Mouse (Mus musculus) embryonic facial prominence, embryonic 14.5 days (tissue): ENCODE results near the gene Rnase1. TPM values are rescaled to one million over a fixed set of nuclear protein-coding genes. Genes with fewer than 3 reads are reported as not detected.
A peak's percentile ranks its signal among the peaks of the same experiment; 100 is the strongest.
"Not testable (repeated sequence)": the region's sequence is repeated elsewhere in the genome, so short reads cannot be mapped to it uniquely, and the experiment has no call there.

Experiments used
- ATAC-seq: fragments of 200-750 bp; cut with Nextera tagmentation; 2 replicates; pipeline ENCODE4 v1.8.0; 2017; ENCODE audit warnings: low read depth, moderate number of reproducible peaks, moderate TSS enrichment
- DNase-seq: peaks from one replicate; pipeline ENCODE4 v3.0.0-alpha.2; 2015; ENCODE audit warnings: low spot score
- H3K27ac ChIP-seq: fragments of 300-500 bp; sonication (generic); replicated peaks from 2 replicates; pipeline ENCODE4 v1.5.1; 2014; ENCODE audit warnings: low read depth, mild to moderate bottlenecking, low read length, moderate library complexity
- H3K27me3 ChIP-seq: fragments of 300-500 bp; sonication (generic); replicated peaks from 2 replicates; pipeline ENCODE4 v1.6.1; 2014; ENCODE audit warnings: low read length; ENCODE audit not compliant: control insufficient read depth, insufficient read depth
- H3K36me3 ChIP-seq: fragments of 300-500 bp; sonication (generic); 2 replicates; pipeline ENCODE4 v1.6.1; 2014; ENCODE audit warnings: low read length, mixed read lengths; ENCODE audit not compliant: control insufficient read depth, insufficient read depth
- H3K4me1 ChIP-seq: fragments of 300-500 bp; sonication (generic); 2 replicates; pipeline ENCODE4 v1.6.1; 2014; ENCODE audit warnings: antibody characterized with exemption, low read length; ENCODE audit not compliant: control insufficient read depth, insufficient read depth
- H3K4me2 ChIP-seq: fragments of 300-500 bp; sonication (generic); 2 replicates; pipeline ENCODE4 v1.6.1; 2014; ENCODE audit warnings: low read depth, mild to moderate bottlenecking, low read length, moderate library complexity, mixed read lengths
- H3K4me3 ChIP-seq: fragments of 300-500 bp; sonication (generic); 2 replicates; pipeline ENCODE4 v1.5.1; 2014; ENCODE audit warnings: low read depth, mild to moderate bottlenecking, low read length
- H3K9ac ChIP-seq: fragments of 300-500 bp; sonication (generic); 2 replicates; pipeline ENCODE4 v1.6.1; 2014; ENCODE audit warnings: low read depth, mild to moderate bottlenecking, low read length, moderate library complexity, mixed read lengths
- H3K9me3 ChIP-seq: fragments of 300-500 bp; sonication (generic); 2 replicates; pipeline ENCODE4 v1.6.1; 2016; ENCODE audit warnings: low read length; ENCODE audit not compliant: control insufficient read depth
- WGBS: fragments of 180-500 bp; shearing (Covaris S2); extraction: QIAGEN DNeasy Blood & Tissue Kit; methylation state at CpG from one replicate; pipeline ENCODE4 v1.1.7; 2014; 5-methylcytosine and 5-hydroxymethylcytosine counted together
- polyA plus RNA-seq: library from polyadenylated mRNA; unstranded; fragments of >200 nt; fragmentation: Nextera tagmentation; extraction: Ambion mirVana; gene quantifications from 2 replicates; pipeline ENCODE4 v1.2.1, GENCODE M21; 2014

Gene Rnase1
- polyA plus RNA-seq, 1 experiment from 2014 or later, result 1.1 TPM

GRCm38 (mm10) chr14:51106449-51106967, 40.1 kb downstream of the Rnase1 start:
- Histone ChIP-seq H3K4me3 (no peak overlapping the region), H3K9me3 (no peaks in the 10 kb centered on the region), H3K27ac (no peak overlapping the region), H3K27me3 (no peaks in the 10 kb centered on the region), H3K4me2 (no peak overlapping the region), H3K9ac (no peak overlapping the region), H3K36me3 (no peaks in the 10 kb centered on the region), H3K4me1 (no peaks in the 10 kb centered on the region)
- DNase-seq, result no peak
- ATAC-seq, result no peak

GRCm38 (mm10) chr14:51104366-51104765, 42.2 kb downstream of the Rnase1 start:
- no peaks in the 10 kb centered on the region for H3K27me3 ChIP-seq
- H3K9ac ChIP-seq, result no peak overlapping the region
- no peaks in the 10 kb centered on the region for H3K36me3 ChIP-seq
- DNase-seq (no peak), ATAC-seq (no peak)
- no peaks in the 10 kb centered on the region for H3K4me1 ChIP-seq
- WGBS, result 91% methylated on average over 2 of the region's 2 CpGs
- H3K4me2 ChIP-seq, result no peak overlapping the region
- no peak overlapping the region for H3K27ac ChIP-seq
- no peaks in the 10 kb centered on the region for H3K9me3 ChIP-seq
- no peak overlapping the region for H3K4me3 ChIP-seq

GRCm38 (mm10) chr14:51103217-51103616, 43.4 kb downstream of the Rnase1 start:
- Histone ChIP-seq H3K4me2 (no peak overlapping the region), H3K9me3 (no peaks in the 10 kb centered on the region), H3K36me3 (no peaks in the 10 kb centered on the region), H3K4me1 (no peaks in the 10 kb centered on the region), H3K27me3 (no peaks in the 10 kb centered on the region), H3K4me3 (no peak overlapping the region), H3K27ac (no peak overlapping the region), H3K9ac (no peak overlapping the region)
- ATAC-seq (0 out of 2 replicates have a peak, but pooled peaks have one; percentile 12), DNase-seq (peak; percentile 45)
- 61% methylated on average over 3 of the region's 3 CpGs for WGBS

GRCm38 (mm10) chr14:51101284-51101683, 45.3 kb downstream of the Rnase1 start:
- DNase-seq (no peak), ATAC-seq (peak; percentile 15; the same call in 1 of the 2 replicates)
- no peak overlapping the region for H3K9ac ChIP-seq
- no peaks in the 10 kb centered on the region for H3K36me3 ChIP-seq
- no peaks in the 10 kb centered on the region for H3K4me1 ChIP-seq
- no peak overlapping the region for H3K27ac ChIP-seq
- H3K4me3 ChIP-seq, result no peak overlapping the region
- H3K4me2 ChIP-seq, result no peak overlapping the region
- H3K27me3 ChIP-seq, result no peaks in the 10 kb centered on the region
- 60% methylated on average over 9 of the region's 9 CpGs for WGBS
- no peaks in the 10 kb centered on the region for H3K9me3 ChIP-seq

- DNase-seq, result no peak
- Histone ChIP-seq H3K9ac (no peak overlapping the region), H3K36me3 (no peaks in the 10 kb centered on the region), H3K4me1 (no peaks in the 10 kb centered on the region), H3K27ac (no peak overlapping the region), H3K9me3 (no peaks in the 10 kb centered on the region), H3K4me2 (no peak overlapping the region), H3K27me3 (no peaks in the 10 kb centered on the region), H3K4me3 (no peak overlapping the region)
- WGBS, result 97% methylated on average over 11 of the region's 11 CpGs
- no peak for ATAC-seq
Measured at GRCm38 (mm10) chr14:51098921-51099320, 47.7 kb downstream of the Rnase1 start.

GRCm38 (mm10) chr14:51098300-51098699, 48.3 kb downstream of the Rnase1 start:
- not testable (repeated sequence) for H3K4me1 ChIP-seq, H3K9me3 ChIP-seq, H3K9ac ChIP-seq, H3K27me3 ChIP-seq, H3K27ac ChIP-seq, H3K36me3 ChIP-seq, H3K4me3 ChIP-seq, H3K4me2 ChIP-seq
- WGBS, result 69% methylated on average over 1 of the region's 1 CpGs
- DNase-seq (peak; percentile 37), ATAC-seq (peak; percentile 64; the same call in 1 of the 2 replicates)

- DNase-seq (no peak), ATAC-seq (no peak)
Measured at GRCm38 (mm10) chr14:51095736-51096524, 50.7 kb downstream of the Rnase1 start.

More at GRCm38 (mm10) chr14:51095736-51096524, 50.7 kb downstream of the Rnase1 start:
- no peaks in the 10 kb centered on the region for H3K27me3 ChIP-seq
- no peaks in the 10 kb centered on the region for H3K9me3 ChIP-seq
- H3K4me3 ChIP-seq, result no peak overlapping the region
- H3K9ac ChIP-seq, result no peak overlapping the region
- H3K4me2 ChIP-seq, result no peak overlapping the region
- H3K36me3 ChIP-seq, result no peaks in the 10 kb centered on the region
- peaks cover 3% of the 10 kb centered on the region; the same call in 1 of the 2 replicates for H3K4me1 ChIP-seq
- H3K27ac ChIP-seq, result no peak overlapping the region
- 61% methylated on average over 9 of the region's 9 CpGs for WGBS
